Mouse (Mus musculus): Measurements from ENCODE around the gene Hhip. TPM values are rescaled to one million over a fixed set of nuclear protein-coding genes. Genes with fewer than 3 reads are reported as not detected.
"Not testable (repeated sequence)": the region's sequence is repeated elsewhere in the genome, so short reads cannot be mapped to it uniquely, and the experiment has no call there.

The Hhip gene
- polyA plus RNA-seq, 1 experiment = 1.4 TPM

- TF ChIP-seq CTCF (IDR thresholded peaks at IDR 0.05; ENCODE audit: borderline replicate concordance, extremely low read depth, insufficient read depth, insufficient read length) = no peak
- no peak for TF ChIP-seq POLR2A (IDR thresholded peaks at IDR 0.05; ENCODE audit: borderline replicate concordance, extremely low read depth, insufficient read depth, insufficient read length, poor library complexity, severe bottlenecking)
- DNase-seq (ENCODE audit: low read depth) = no peak
These were observed 20.1 kb downstream of the Hhip start for GRCm38 (mm10) chr8:80037644-80038253.

DNA sequence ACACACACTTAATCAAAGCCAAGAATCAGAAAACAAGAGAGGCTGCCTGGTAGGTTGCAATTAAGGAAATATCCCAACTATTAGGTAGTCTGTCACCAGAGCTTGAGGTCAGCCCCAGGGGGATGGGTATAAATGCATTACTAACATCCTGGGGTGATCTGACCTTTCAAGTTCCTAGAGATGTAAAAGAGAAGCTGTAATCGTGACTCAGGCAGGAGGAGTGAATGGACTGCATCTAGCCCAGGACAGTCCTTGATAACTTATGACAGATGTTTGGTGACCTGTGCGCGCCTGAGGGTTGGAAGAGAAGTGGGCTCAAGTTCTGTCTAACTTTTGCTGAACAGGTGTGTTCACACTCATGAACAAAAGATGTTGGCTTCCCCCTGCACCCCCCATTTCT is 25.2 kb downstream of the Hhip start:
- no peak for DNase-seq (ENCODE audit: low read depth)
- TF ChIP-seq CTCF (IDR thresholded peaks at IDR 0.05; ENCODE audit: borderline replicate concordance, extremely low read depth, insufficient read depth, insufficient read length) (no peak), POLR2A (IDR thresholded peaks at IDR 0.05; ENCODE audit: borderline replicate concordance, extremely low read depth, insufficient read depth, insufficient read length, poor library complexity, severe bottlenecking) (no peak)

- TF ChIP-seq CTCF (IDR thresholded peaks at IDR 0.05; ENCODE audit: borderline replicate concordance, extremely low read depth, insufficient read depth, insufficient read length) (no peak), POLR2A (IDR thresholded peaks at IDR 0.05; ENCODE audit: borderline replicate concordance, extremely low read depth, insufficient read depth, insufficient read length, poor library complexity, severe bottlenecking) (no peak)
- no peak for DNase-seq (ENCODE audit: low read depth)
These were observed 26.2 kb downstream of the Hhip start for GRCm38 (mm10) chr8:80031330-80032293.

DNA sequence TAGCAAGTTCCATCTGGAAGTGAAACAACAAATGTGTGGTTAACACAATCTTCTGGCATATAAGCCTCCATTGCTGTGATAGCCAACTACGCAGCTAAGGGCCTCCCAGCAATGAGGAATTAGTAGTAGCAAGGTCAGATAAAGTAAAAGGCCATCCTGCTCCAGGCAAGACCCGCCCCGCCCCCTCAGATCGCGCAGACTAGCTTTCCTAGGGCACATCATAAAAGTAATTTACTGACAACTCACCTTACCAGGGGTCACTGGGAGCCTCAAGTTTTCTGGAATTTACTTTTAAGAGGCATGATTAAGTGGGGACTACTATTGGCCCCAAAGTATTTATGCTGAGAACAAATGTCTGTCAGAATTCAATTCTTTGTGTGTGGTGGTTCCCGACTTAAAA is 28.2 kb downstream of the Hhip start:
- no peak for DNase-seq (ENCODE audit: low read depth)

GRCm38 (mm10) chr8:80020469-80020868 is 37.3 kb downstream of the Hhip start:
- no peak for DNase-seq (ENCODE audit: low read depth)
- TF ChIP-seq CTCF (IDR thresholded peaks at IDR 0.05; ENCODE audit: borderline replicate concordance, extremely low read depth, insufficient read depth, insufficient read length) = no peak
- no peak for TF ChIP-seq POLR2A (IDR thresholded peaks at IDR 0.05; ENCODE audit: borderline replicate concordance, extremely low read depth, insufficient read depth, insufficient read length, poor library complexity, severe bottlenecking)

More for the DNA sequence above, 28.2 kb downstream of the Hhip start:
- TF ChIP-seq CTCF (IDR thresholded peaks at IDR 0.05; ENCODE audit: borderline replicate concordance, extremely low read depth, insufficient read depth, insufficient read length) (no peak), POLR2A (IDR thresholded peaks at IDR 0.05; ENCODE audit: borderline replicate concordance, extremely low read depth, insufficient read depth, insufficient read length, poor library complexity, severe bottlenecking) (no peak)

GRCm38 (mm10) chr8:80015818-80016217 is 42.0 kb downstream of the Hhip start:
- TF ChIP-seq CTCF (IDR thresholded peaks at IDR 0.05; ENCODE audit: borderline replicate concordance, extremely low read depth, insufficient read depth, insufficient read length) = no peak
- TF ChIP-seq POLR2A (IDR thresholded peaks at IDR 0.05; ENCODE audit: borderline replicate concordance, extremely low read depth, insufficient read depth, insufficient read length, poor library complexity, severe bottlenecking) = no peak
- no peak for DNase-seq (ENCODE audit: low read depth)

DNA sequence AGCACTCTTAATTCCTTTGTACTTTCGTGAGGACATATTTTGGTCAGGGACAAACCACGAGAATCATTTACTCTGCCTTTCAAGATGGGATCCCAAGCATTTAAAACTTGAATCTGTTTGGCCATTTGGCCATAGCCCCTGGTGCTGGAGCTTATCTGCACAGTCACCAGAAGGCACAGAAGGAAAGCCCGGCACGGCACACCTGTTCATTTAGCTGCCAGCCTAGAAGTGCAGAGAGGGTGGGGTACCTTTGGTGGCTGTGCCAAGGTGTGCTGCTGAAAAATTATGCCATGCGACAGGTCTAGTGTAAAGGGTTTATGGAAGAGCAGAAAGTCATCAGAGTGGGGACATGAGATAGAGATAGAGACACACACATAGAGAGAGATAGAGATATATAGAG is 53.4 kb downstream of the Hhip start:
- no peak for DNase-seq (ENCODE audit: low read depth)
- no peak for TF ChIP-seq POLR2A (IDR thresholded peaks at IDR 0.05; ENCODE audit: borderline replicate concordance, extremely low read depth, insufficient read depth, insufficient read length, poor library complexity, severe bottlenecking)
- TF ChIP-seq CTCF (IDR thresholded peaks at IDR 0.05; ENCODE audit: borderline replicate concordance, extremely low read depth, insufficient read depth, insufficient read length) = no peak

- no peak for DNase-seq (ENCODE audit: low read depth)
- no peak for TF ChIP-seq CTCF (IDR thresholded peaks at IDR 0.05; ENCODE audit: borderline replicate concordance, extremely low read depth, insufficient read depth, insufficient read length)
- no peak for TF ChIP-seq POLR2A (IDR thresholded peaks at IDR 0.05; ENCODE audit: borderline replicate concordance, extremely low read depth, insufficient read depth, insufficient read length, poor library complexity, severe bottlenecking)
These were observed 55.5 kb downstream of the Hhip start for GRCm38 (mm10) chr8:80002313-80002712.

GRCm38 (mm10) chr8:79995075-79995474 is 62.7 kb downstream of the Hhip start:
- TF ChIP-seq CTCF (IDR thresholded peaks at IDR 0.05; ENCODE audit: borderline replicate concordance, extremely low read depth, insufficient read depth, insufficient read length) (no peak), POLR2A (IDR thresholded peaks at IDR 0.05; ENCODE audit: borderline replicate concordance, extremely low read depth, insufficient read depth, insufficient read length, poor library complexity, severe bottlenecking) (no peak)
- DNase-seq (ENCODE audit: low read depth) = peak; percentile 34

- TF ChIP-seq POLR2A (IDR thresholded peaks at IDR 0.05; ENCODE audit: borderline replicate concordance, extremely low read depth, insufficient read depth, insufficient read length, poor library complexity, severe bottlenecking) = no peak
- no peak for TF ChIP-seq CTCF (IDR thresholded peaks at IDR 0.05; ENCODE audit: borderline replicate concordance, extremely low read depth, insufficient read depth, insufficient read length)
- no peak for DNase-seq (ENCODE audit: low read depth)
These were observed 64.3 kb downstream of the Hhip start for GRCm38 (mm10) chr8:79993507-79993906.

- TF ChIP-seq POLR2A (IDR thresholded peaks at IDR 0.05; ENCODE audit: borderline replicate concordance, extremely low read depth, insufficient read depth, insufficient read length, poor library complexity, severe bottlenecking) (no peak), CTCF (IDR thresholded peaks at IDR 0.05; ENCODE audit: borderline replicate concordance, extremely low read depth, insufficient read depth, insufficient read length) (no peak)
- peak; percentile 86 for DNase-seq (ENCODE audit: low read depth)
These were observed 65.5 kb downstream of the Hhip start for GRCm38 (mm10) chr8:79992121-79992848.

DNA sequence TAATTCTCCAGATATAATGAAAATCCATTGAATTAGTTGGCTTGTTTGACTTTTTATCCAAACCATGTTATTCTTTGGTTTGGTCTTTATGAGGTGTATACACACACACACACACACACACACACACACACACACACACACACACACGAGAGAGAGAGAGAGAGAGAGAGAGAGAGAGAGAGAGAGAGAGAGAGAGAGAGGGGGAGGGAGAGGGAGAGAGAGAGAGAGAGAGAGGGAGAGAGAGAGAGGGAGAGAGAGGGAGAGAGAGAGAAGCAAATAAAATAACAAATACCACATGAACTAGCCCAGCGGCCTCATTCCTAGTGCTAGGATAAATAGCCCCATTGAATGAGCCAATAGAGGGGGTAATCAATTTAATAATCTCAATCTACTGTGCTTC is 66.4 kb downstream of the Hhip start:
- not testable (repeated sequence) for DNase-seq (ENCODE audit: low read depth)

Data from brain, embryonic 14.5 days (tissue).